Mouse (Mus musculus): ENCODE data around the gene Cmas. TPM values are rescaled to one million over a fixed set of nuclear protein-coding genes. Genes with fewer than 3 reads are reported as not detected.
A peak's percentile ranks its signal among the peaks of the same experiment; 100 is the strongest.

Cmas gene
- polyA plus RNA-seq, 1 experiment: 144 TPM

DNA sequence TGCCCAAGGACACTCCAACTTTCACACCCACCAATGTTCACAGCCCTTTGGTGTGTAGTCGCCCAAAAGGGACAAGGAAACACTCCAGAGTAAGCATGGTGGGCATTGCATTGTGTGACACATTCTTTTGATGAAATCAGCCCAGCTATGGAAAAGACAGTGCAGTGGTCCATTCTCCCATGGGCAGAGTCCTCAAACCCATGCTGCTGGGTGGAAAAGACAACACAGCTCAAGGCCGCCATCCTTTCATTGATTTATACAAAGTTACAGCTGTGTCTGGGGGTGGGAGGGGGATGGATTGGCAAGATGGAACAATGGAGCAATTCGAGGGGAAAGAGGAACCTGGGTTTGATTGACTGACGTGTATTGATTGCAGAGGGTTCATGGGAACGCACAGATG lies 56.5 kb downstream of the Cmas start:
- TF ChIP-seq CTCF (IDR thresholded peaks at IDR 0.05; ENCODE audit: control insufficient read depth, insufficient read depth, low read length) (no peak), POLR2A (IDR thresholded peaks at IDR 0.05; ENCODE audit: borderline replicate concordance, control insufficient read depth, low read depth, low read length) (no peak)
- no peak overlapping the region for H3K27ac ChIP-seq (ENCODE audit: control insufficient read depth, insufficient read depth, low read depth, low read length, poor library complexity)

GRCm38 (mm10) chr6:142814011-142814410 lies 57.5 kb downstream of the Cmas start:
- WGBS: 74% methylated on average over 10 of the region's 10 CpGs
- TF ChIP-seq POLR2A (IDR thresholded peaks at IDR 0.05; ENCODE audit: borderline replicate concordance, control insufficient read depth, low read depth, low read length) (no peak), CTCF (IDR thresholded peaks at IDR 0.05; ENCODE audit: control insufficient read depth, insufficient read depth, low read length) (no peak)
- Histone ChIP-seq H3K27ac (ENCODE audit: control insufficient read depth, insufficient read depth, low read depth, low read length, poor library complexity) (no peak overlapping the region), H3K4me1 (ENCODE audit: control insufficient read depth, insufficient read depth, low read length) (no peaks in the 10 kb centered on the region), H3K4me3 (replicated peaks; ENCODE audit: control insufficient read depth, low read depth, low read length) (no peak overlapping the region)

More for the DNA sequence above, 56.5 kb downstream of the Cmas start:
- H3K4me1 ChIP-seq (ENCODE audit: control insufficient read depth, insufficient read depth, low read length): no peaks in the 10 kb centered on the region
- WGBS: 53% methylated on average over 5 of the region's 5 CpGs
- no peak overlapping the region for H3K4me3 ChIP-seq (replicated peaks; ENCODE audit: control insufficient read depth, low read depth, low read length)

DNA sequence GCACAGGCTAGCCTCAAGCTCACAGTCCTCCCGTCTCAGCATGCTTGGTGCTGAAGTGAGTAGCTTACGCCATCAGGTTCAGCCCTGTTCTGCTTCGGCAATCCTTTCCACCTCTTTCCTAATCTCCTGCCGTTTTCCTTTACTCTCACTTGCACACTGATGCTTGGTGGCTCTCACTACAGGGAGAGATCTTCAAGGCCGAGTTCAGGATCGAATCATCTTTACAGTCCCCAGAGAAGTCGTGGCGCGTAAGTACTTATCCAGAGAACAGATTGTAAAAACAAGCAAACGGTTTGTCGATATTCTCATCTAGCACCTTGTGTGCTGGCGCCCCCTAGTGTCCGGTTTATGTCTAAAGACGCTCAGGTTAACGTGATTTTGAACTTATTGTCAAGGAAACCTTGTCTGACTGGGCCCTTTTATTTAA lies 58.0 kb downstream of the Cmas start:
- H3K4me3 ChIP-seq (replicated peaks; ENCODE audit: control insufficient read depth, low read depth, low read length): peak overlapping the region; percentile 60
- 6% methylated on average over 15 of the region's 15 CpGs for WGBS
- peak; percentile 40 for TF ChIP-seq CTCF (IDR thresholded peaks at IDR 0.05; ENCODE audit: control insufficient read depth, insufficient read depth, low read length)
- no peak for TF ChIP-seq POLR2A (IDR thresholded peaks at IDR 0.05; ENCODE audit: borderline replicate concordance, control insufficient read depth, low read depth, low read length)
- H3K27ac ChIP-seq (ENCODE audit: control insufficient read depth, insufficient read depth, low read depth, low read length, poor library complexity): no peak overlapping the region
- no peaks in the 10 kb centered on the region for H3K4me1 ChIP-seq (ENCODE audit: control insufficient read depth, insufficient read depth, low read length)

DNA sequence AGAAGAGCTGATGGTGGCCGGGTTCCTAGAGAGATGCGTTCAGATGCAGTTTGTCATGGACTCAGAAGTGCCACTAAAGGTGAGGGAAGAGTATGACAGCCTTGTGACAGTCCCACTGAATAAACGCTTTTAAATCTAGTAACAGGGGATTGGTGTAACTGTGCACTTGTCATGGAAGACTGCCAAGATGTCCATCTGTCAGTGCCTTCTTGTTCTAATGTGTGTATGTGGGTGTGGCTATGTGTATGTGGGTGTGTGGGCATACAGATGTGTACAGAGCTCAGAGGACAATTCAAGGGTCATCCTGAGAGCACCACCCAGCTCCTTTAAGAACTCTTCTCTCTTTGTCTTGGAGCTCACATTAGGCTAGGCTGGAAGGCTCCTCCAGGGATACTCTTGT lies 59.0 kb downstream of the Cmas start:
- Histone ChIP-seq H3K4me3 (replicated peaks; ENCODE audit: control insufficient read depth, low read depth, low read length) (no peak overlapping the region), H3K27ac (ENCODE audit: control insufficient read depth, insufficient read depth, low read depth, low read length, poor library complexity) (no peak overlapping the region), H3K4me1 (ENCODE audit: control insufficient read depth, insufficient read depth, low read length) (no peaks in the 10 kb centered on the region)
- 78% methylated on average over 3 of the region's 3 CpGs for WGBS
- TF ChIP-seq POLR2A (IDR thresholded peaks at IDR 0.05; ENCODE audit: borderline replicate concordance, control insufficient read depth, low read depth, low read length) (no peak), CTCF (IDR thresholded peaks at IDR 0.05; ENCODE audit: control insufficient read depth, insufficient read depth, low read length) (no peak)

GRCm38 (mm10) chr6:142818306-142818705 lies 61.8 kb downstream of the Cmas start:
- WGBS: 89% methylated on average over 10 of the region's 10 CpGs
- Histone ChIP-seq H3K4me1 (ENCODE audit: control insufficient read depth, insufficient read depth, low read length) (no peaks in the 10 kb centered on the region), H3K27ac (ENCODE audit: control insufficient read depth, insufficient read depth, low read depth, low read length, poor library complexity) (no peak overlapping the region), H3K4me3 (replicated peaks; ENCODE audit: control insufficient read depth, low read depth, low read length) (no peak overlapping the region)
- TF ChIP-seq CTCF (IDR thresholded peaks at IDR 0.05; ENCODE audit: control insufficient read depth, insufficient read depth, low read length) (no peak), POLR2A (IDR thresholded peaks at IDR 0.05; ENCODE audit: borderline replicate concordance, control insufficient read depth, low read depth, low read length) (no peak)

DNA sequence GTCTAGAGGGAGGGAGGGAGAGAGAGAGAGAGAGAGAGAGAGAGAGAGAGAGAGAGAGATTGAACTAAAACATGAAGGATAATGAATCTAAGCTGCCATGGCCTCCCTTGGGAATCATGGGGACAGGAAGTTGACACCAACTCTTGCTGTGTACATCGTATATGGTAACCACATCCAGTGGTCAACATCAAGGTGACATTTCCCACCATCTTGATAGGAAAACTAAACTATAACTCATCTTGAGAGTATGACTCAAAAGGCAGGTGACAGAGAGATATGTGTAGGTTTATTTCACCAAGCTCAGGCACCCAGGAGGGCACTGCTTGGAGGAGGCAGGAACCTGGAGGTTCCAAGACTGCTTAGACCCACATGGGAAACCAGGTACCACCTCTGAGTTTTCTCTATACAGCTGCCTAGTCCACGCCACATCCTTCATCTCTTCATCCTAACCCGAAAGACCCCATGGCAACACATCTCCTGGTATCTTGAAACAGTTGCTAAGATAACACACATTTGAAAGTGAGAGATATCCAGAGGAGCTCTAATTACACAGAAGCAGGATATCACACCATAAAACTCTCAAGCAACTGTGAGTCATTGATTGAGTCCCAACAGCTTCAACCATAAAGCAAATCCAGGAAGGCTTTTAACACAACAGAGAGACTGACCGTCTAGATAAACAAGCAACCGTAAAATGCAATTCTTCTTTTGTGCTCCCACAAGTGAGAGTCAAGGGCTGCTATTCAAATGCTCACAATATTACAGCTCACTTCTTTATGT lies 66.7 kb downstream of the Cmas start:
- 58% methylated on average over 5 of the region's 5 CpGs for WGBS
- no peak overlapping the region for H3K27ac ChIP-seq (ENCODE audit: control insufficient read depth, insufficient read depth, low read depth, low read length, poor library complexity)

More for the DNA sequence above, 66.7 kb downstream of the Cmas start:
- TF ChIP-seq CTCF (IDR thresholded peaks at IDR 0.05; ENCODE audit: control insufficient read depth, insufficient read depth, low read length) (no peak), POLR2A (IDR thresholded peaks at IDR 0.05; ENCODE audit: borderline replicate concordance, control insufficient read depth, low read depth, low read length) (no peak)
- no peaks in the 10 kb centered on the region for H3K4me1 ChIP-seq (ENCODE audit: control insufficient read depth, insufficient read depth, low read length)
- H3K4me3 ChIP-seq (replicated peaks; ENCODE audit: control insufficient read depth, low read depth, low read length): no peak overlapping the region

Other genes starting within 250 kb of the Cmas start
- 6.4 and 46.9 TPM in 2 replicates for gene Ldhb, start 248.7 kb upstream of the Cmas start, polyA plus RNA-seq (2011; ENCODE audit: insufficient read depth, insufficient read length, low replicate concordance, missing spikeins)
- 1.7 and 1.8 TPM in 2 replicates for gene Kcnj8, start 185.1 kb upstream of the Cmas start, polyA plus RNA-seq (2011; ENCODE audit: insufficient read depth, insufficient read length, low replicate concordance, missing spikeins)
- 2.2 and 3.8 TPM in 2 replicates for gene Abcc9, start 54.4 kb upstream of the Cmas start, polyA plus RNA-seq (2011; ENCODE audit: insufficient read depth, insufficient read length, low replicate concordance, missing spikeins)
- not detected in 2 replicates for gene Sult6b2, start 47.8 kb downstream of the Cmas start, polyA plus RNA-seq (2011; ENCODE audit: insufficient read depth, insufficient read length, low replicate concordance, missing spikeins)
- 0.11 and 0.47 TPM in 2 replicates for gene St8sia1, start 207.8 kb downstream of the Cmas start, polyA plus RNA-seq (2011; ENCODE audit: insufficient read depth, insufficient read length, low replicate concordance, missing spikeins)

All from bone marrow, adult 2 months (tissue).